Mouse (Mus musculus): Measurements from ENCODE around the gene Stpg3.
A peak's percentile ranks its signal among the peaks of the same experiment; 100 is the strongest.
"Not testable (repeated sequence)": the region's sequence is repeated elsewhere in the genome, so short reads cannot be mapped to it uniquely, and the experiment has no call there.

Stpg3 gene

GRCm38 (mm10) chr2:25214444-25214843 is at the start of gene Stpg3:
Gene Stpg3, minus strand, starts transcription at chr2:25214637.
- no peak for DNase-seq

- no peak for DNase-seq
Measured at GRCm38 (mm10) chr2:25263623-25264285, 49.3 kb upstream of the Stpg3 start.

- DNase-seq: peak; percentile 43 to 56
Measured at GRCm38 (mm10) chr2:25262795-25263622, 48.6 kb upstream of the Stpg3 start.

- DNase-seq: peak; percentile 91
Measured at GRCm38 (mm10) chr2:25262291-25262767, 47.9 kb upstream of the Stpg3 start, which contains the start of gene Tprn. Gene Tprn, plus strand, starts transcription at chr2:25262618.

GRCm38 (mm10) chr2:25261870-25262269 is 47.4 kb upstream of the Stpg3 start:
- no peak for DNase-seq

GRCm38 (mm10) chr2:25258887-25259286 is 44.5 kb upstream of the Stpg3 start:
- no peak for DNase-seq

GRCm38 (mm10) chr2:25257250-25257649 is 42.8 kb upstream of the Stpg3 start:
- DNase-seq: not testable (repeated sequence)

GRCm38 (mm10) chr2:25256443-25257109 is 42.1 kb upstream of the Stpg3 start:
- peak in 1 of 2 experiments; percentile 59 for DNase-seq

- peak; percentile 72 to 84 for DNase-seq
Measured at GRCm38 (mm10) chr2:25255284-25255779, 40.9 kb upstream of the Stpg3 start, which contains the start of gene Tmem203. Gene Tmem203, plus strand, starts transcription at chr2:25255439.

GRCm38 (mm10) chr2:25252331-25252730 is 37.9 kb upstream of the Stpg3 start:
- peak in 1 of 2 experiments; percentile 28 for DNase-seq

- no peak for DNase-seq
Measured at GRCm38 (mm10) chr2:25246183-25247072, 32.0 kb upstream of the Stpg3 start, which contains the start of gene AL732309.1. Gene AL732309.1, minus strand, starts transcription at chr2:25246863.

- DNase-seq: no peak
Measured at GRCm38 (mm10) chr2:25244144-25244543, 29.7 kb upstream of the Stpg3 start.

GRCm38 (mm10) chr2:25243342-25243741 is 28.9 kb upstream of the Stpg3 start:
- DNase-seq: no peak

- no peak for DNase-seq
Measured at GRCm38 (mm10) chr2:25242101-25242506, 27.7 kb upstream of the Stpg3 start, which contains the start of the genes Rnf208 and Cysrt1. Gene Rnf208, plus strand, starts transcription at chr2:25242255. Gene Cysrt1, minus strand, starts transcription at chr2:25242452.

- DNase-seq: no peak
Measured at GRCm38 (mm10) chr2:25241438-25241775, 27.0 kb upstream of the Stpg3 start.

- DNase-seq: peak in 1 of 2 experiments; percentile 52
Measured at GRCm38 (mm10) chr2:25240723-25241437, 26.4 kb upstream of the Stpg3 start.

GRCm38 (mm10) chr2:25240310-25240709 is 25.9 kb upstream of the Stpg3 start:
- DNase-seq: no peak

GRCm38 (mm10) chr2:25239766-25240165 is 25.3 kb upstream of the Stpg3 start:
- DNase-seq: no peak

GRCm38 (mm10) chr2:25238106-25238505 is 23.7 kb upstream of the Stpg3 start:
- no peak for DNase-seq

- DNase-seq: no peak
Measured at GRCm38 (mm10) chr2:25237522-25237921, 23.1 kb upstream of the Stpg3 start.

GRCm38 (mm10) chr2:25236614-25237013 is 22.2 kb upstream of the Stpg3 start, which contains the start of gene Rnf224:
Gene Rnf224, minus strand, starts transcription at chr2:25236787.
- no peak for DNase-seq

All from spleen, adult 18-20 months (tissue).